Mouse (Mus musculus): ENCODE measurements at regions not wholly inside any gene's neighbourhood (a gene's known extent, or its start where the extent isn't known, plus 50 kb on each side); places are given as distances from the start of the nearest gene placed in this dataset.
"Not testable (repeated sequence)": the region's sequence is repeated elsewhere in the genome, so short reads cannot be mapped to it uniquely, and the experiment has no call there.

- H3K4me1 ChIP-seq (ENCODE audit: control insufficient read depth, insufficient read depth, low read length) = no peaks in the 10 kb centered on the region
- no peak overlapping the region for H3K27ac ChIP-seq (ENCODE audit: insufficient read depth, low read depth, low read length)
- no peak for TF ChIP-seq CTCF (IDR thresholded peaks at IDR 0.05; ENCODE audit: insufficient read depth, low read depth, low read length)
- no peak for TF ChIP-seq POLR2A (IDR thresholded peaks at IDR 0.05; ENCODE audit: insufficient read depth, low read depth, low read length)
- 25% methylated on average over 8 of the region's 8 CpGs for WGBS
- H3K4me3 ChIP-seq (ENCODE audit: insufficient read depth, low read depth, low read length) = no peak overlapping the region
Observed at GRCm38 (mm10) chr15:52464226-52465138, 1420.2 kb upstream of the Gm7489 start.

- 93% methylated on average over 20 of the region's 20 CpGs for WGBS
- H3K4me3 ChIP-seq (ENCODE audit: insufficient read depth, low read depth, low read length); H3K4me1 ChIP-seq (ENCODE audit: control insufficient read depth, insufficient read depth, low read length); H3K27ac ChIP-seq (ENCODE audit: insufficient read depth, low read depth, low read length): not testable (repeated sequence)
Observed at GRCm38 (mm10) chr15:52478124-52478523, 1406.6 kb upstream of the Gm7489 start.

GRCm38 (mm10) chr15:52480834-52481233 is 1403.9 kb upstream of the Gm7489 start:
- no peak overlapping the region for H3K27ac ChIP-seq (ENCODE audit: insufficient read depth, low read depth, low read length)
- no peak overlapping the region for H3K4me3 ChIP-seq (ENCODE audit: insufficient read depth, low read depth, low read length)
- TF ChIP-seq POLR2A (IDR thresholded peaks at IDR 0.05; ENCODE audit: insufficient read depth, low read depth, low read length) (no peak), CTCF (IDR thresholded peaks at IDR 0.05; ENCODE audit: insufficient read depth, low read depth, low read length) (no peak)
- WGBS = 53% methylated on average over 3 of the region's 3 CpGs
- no peaks in the 10 kb centered on the region for H3K4me1 ChIP-seq (ENCODE audit: control insufficient read depth, insufficient read depth, low read length)

- Histone ChIP-seq H3K4me3 (ENCODE audit: insufficient read depth, low read depth, low read length) (no peak overlapping the region), H3K4me1 (ENCODE audit: control insufficient read depth, insufficient read depth, low read length) (no peaks in the 10 kb centered on the region), H3K27ac (ENCODE audit: insufficient read depth, low read depth, low read length) (no peak overlapping the region)
- WGBS = 40% methylated on average over 5 of the region's 5 CpGs
- TF ChIP-seq POLR2A (IDR thresholded peaks at IDR 0.05; ENCODE audit: insufficient read depth, low read depth, low read length) (no peak), CTCF (IDR thresholded peaks at IDR 0.05; ENCODE audit: insufficient read depth, low read depth, low read length) (no peak)
Observed at GRCm38 (mm10) chr15:52483598-52484165, 1401.0 kb upstream of the Gm7489 start.

- TF ChIP-seq POLR2A (IDR thresholded peaks at IDR 0.05; ENCODE audit: insufficient read depth, low read depth, low read length) (no peak), CTCF (IDR thresholded peaks at IDR 0.05; ENCODE audit: insufficient read depth, low read depth, low read length) (no peak)
- Histone ChIP-seq H3K4me1 (ENCODE audit: control insufficient read depth, insufficient read depth, low read length) (no peaks in the 10 kb centered on the region), H3K27ac (ENCODE audit: insufficient read depth, low read depth, low read length) (no peak overlapping the region), H3K4me3 (ENCODE audit: insufficient read depth, low read depth, low read length) (no peak overlapping the region)
- 81% methylated on average over 5 of the region's 5 CpGs for WGBS
Observed at GRCm38 (mm10) chr15:52484276-52484675, 1400.4 kb upstream of the Gm7489 start.

GRCm38 (mm10) chr15:52505278-52505831 is 1379.4 kb upstream of the Gm7489 start:
- no peak for TF ChIP-seq POLR2A (IDR thresholded peaks at IDR 0.05; ENCODE audit: insufficient read depth, low read depth, low read length)
- no peak for TF ChIP-seq CTCF (IDR thresholded peaks at IDR 0.05; ENCODE audit: insufficient read depth, low read depth, low read length)
- Histone ChIP-seq H3K27ac (ENCODE audit: insufficient read depth, low read depth, low read length) (no peak overlapping the region), H3K4me3 (ENCODE audit: insufficient read depth, low read depth, low read length) (no peak overlapping the region), H3K4me1 (ENCODE audit: control insufficient read depth, insufficient read depth, low read length) (no peaks in the 10 kb centered on the region)
- WGBS = 23% methylated on average over 9 of the region's 9 CpGs

- TF ChIP-seq POLR2A (IDR thresholded peaks at IDR 0.05; ENCODE audit: insufficient read depth, low read depth, low read length) (no peak), CTCF (IDR thresholded peaks at IDR 0.05; ENCODE audit: insufficient read depth, low read depth, low read length) (no peak)
- Histone ChIP-seq H3K27ac (ENCODE audit: insufficient read depth, low read depth, low read length) (no peak overlapping the region), H3K4me3 (ENCODE audit: insufficient read depth, low read depth, low read length) (no peak overlapping the region), H3K4me1 (ENCODE audit: control insufficient read depth, insufficient read depth, low read length) (no peaks in the 10 kb centered on the region)
- WGBS = 9% methylated on average over 7 of the region's 7 CpGs
Observed at GRCm38 (mm10) chr15:52506930-52507329, 1377.8 kb upstream of the Gm7489 start.

- WGBS = 80% methylated on average over 2 of the region's 2 CpGs
Observed at GRCm38 (mm10) chr15:52508609-52509008, 1376.1 kb upstream of the Gm7489 start.

GRCm38 (mm10) chr15:52510137-52510536 is 1374.6 kb upstream of the Gm7489 start:
- no peak for TF ChIP-seq CTCF (IDR thresholded peaks at IDR 0.05; ENCODE audit: insufficient read depth, low read depth, low read length)
- TF ChIP-seq POLR2A (IDR thresholded peaks at IDR 0.05; ENCODE audit: insufficient read depth, low read depth, low read length) = no peak
- H3K4me3 ChIP-seq (ENCODE audit: insufficient read depth, low read depth, low read length) = no peak overlapping the region
- H3K4me1 ChIP-seq (ENCODE audit: control insufficient read depth, insufficient read depth, low read length) = no peaks in the 10 kb centered on the region
- 84% methylated on average over 4 of the region's 4 CpGs for WGBS
- H3K27ac ChIP-seq (ENCODE audit: insufficient read depth, low read depth, low read length) = no peak overlapping the region

More at GRCm38 (mm10) chr15:52508609-52509008, 1376.1 kb upstream of the Gm7489 start:
- Histone ChIP-seq H3K27ac (ENCODE audit: insufficient read depth, low read depth, low read length) (no peak overlapping the region), H3K4me1 (ENCODE audit: control insufficient read depth, insufficient read depth, low read length) (no peaks in the 10 kb centered on the region), H3K4me3 (ENCODE audit: insufficient read depth, low read depth, low read length) (no peak overlapping the region)
- no peak for TF ChIP-seq CTCF (IDR thresholded peaks at IDR 0.05; ENCODE audit: insufficient read depth, low read depth, low read length)
- no peak for TF ChIP-seq POLR2A (IDR thresholded peaks at IDR 0.05; ENCODE audit: insufficient read depth, low read depth, low read length)
